Mouse (Mus musculus) embryonic fibroblast, embryonic 13.5 days (primary cell): ENCODE data around the gene Cacnb2. TPM values are rescaled to one million over a fixed set of nuclear protein-coding genes. Genes with fewer than 3 reads are reported as not detected.

Source experiments
- H3K27ac ChIP-seq: 2 replicates; pipeline ENCODE4 v1.5.1; 2012; ENCODE audit warnings: low read length, control low read depth, inconsistent platforms; ENCODE audit not compliant: insufficient read depth
- H3K4me1 ChIP-seq: 2 replicates; pipeline ENCODE4 v1.6.1; 2011; ENCODE audit warnings: low read length; ENCODE audit not compliant: control insufficient read depth, insufficient read depth
- H3K4me3 ChIP-seq: 2 replicates; pipeline ENCODE4 v1.5.1; 2011; ENCODE audit warnings: mild to moderate bottlenecking, control low read depth, low read length; ENCODE audit not compliant: insufficient read depth
- CTCF ChIP-seq: IDR thresholded peaks from 2 replicates; pipeline ENCODE4 v1.5.1; 2011; ENCODE audit warnings: mild to moderate bottlenecking, control low read depth, low read length, moderate library complexity, borderline replicate concordance; ENCODE audit not compliant: insufficient read depth
- POLR2A ChIP-seq: IDR thresholded peaks from 2 replicates; pipeline ENCODE4 v1.6.1; 2011; ENCODE audit warnings: low read depth, mild to moderate bottlenecking, control low read depth, low read length, moderate library complexity
- polyA plus RNA-seq: library from polyadenylated mRNA; stranded (reverse); fragments of >200 nt; gene quantifications from 2 replicates; pipeline ENCODE4 v1.2.4, GENCODE M21; 2011; ENCODE audit warnings: low read depth; ENCODE audit not compliant: missing spikeins, insufficient read length

The Cacnb2 gene
- polyA plus RNA-seq, 1 experiment: 5.1 TPM

DNA sequence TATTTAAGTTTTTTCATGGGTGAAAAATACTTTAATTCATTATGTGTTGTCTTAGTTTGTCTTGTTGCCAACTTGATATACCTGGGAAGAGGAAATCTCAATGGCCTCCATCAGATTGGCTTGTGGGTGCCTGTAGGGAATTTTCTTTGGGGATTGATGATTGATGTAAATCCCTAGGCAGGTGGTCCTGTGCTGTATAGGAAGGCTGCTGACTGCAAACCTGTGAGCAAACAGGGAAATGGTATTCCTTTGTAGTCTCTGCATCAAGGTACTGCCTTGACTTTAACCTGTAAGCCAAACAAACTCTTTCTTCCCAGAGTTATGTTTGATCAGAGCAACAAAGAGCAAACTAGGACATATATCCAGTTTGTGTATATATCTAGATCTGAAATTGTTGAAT, 276.1 kb downstream of the Cacnb2 start:
- TF ChIP-seq POLR2A (no peak), CTCF (no peak)
- Histone ChIP-seq H3K4me1 (no peaks in the 10 kb centered on the region; the same call in 1 of the 2 replicates), H3K27ac (no peak overlapping the region), H3K4me3 (no peak overlapping the region)

DNA sequence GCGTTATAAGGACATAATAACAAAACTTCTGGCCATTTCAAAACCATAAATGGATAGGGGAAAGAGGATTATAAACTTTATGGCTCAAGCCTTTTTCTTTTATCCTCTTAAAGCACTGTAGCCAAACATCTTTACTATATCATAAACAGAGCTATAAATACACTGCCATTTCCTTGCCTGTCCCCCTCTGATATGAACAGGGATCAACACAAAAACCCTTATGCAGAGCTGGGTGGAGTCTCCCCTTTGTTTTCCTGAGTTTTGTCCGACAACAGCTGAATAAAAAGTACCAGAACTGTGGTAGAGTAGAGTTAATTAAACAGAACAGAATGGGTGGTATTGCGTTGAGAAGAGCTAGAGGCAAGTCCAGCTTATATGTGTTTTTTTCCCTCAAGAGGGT, 280.6 kb downstream of the Cacnb2 start:
- H3K4me3 ChIP-seq: no peak overlapping the region
- no peak overlapping the region for H3K27ac ChIP-seq
- no peaks in the 10 kb centered on the region for H3K4me1 ChIP-seq
- TF ChIP-seq CTCF: no peak
- no peak for TF ChIP-seq POLR2A

DNA sequence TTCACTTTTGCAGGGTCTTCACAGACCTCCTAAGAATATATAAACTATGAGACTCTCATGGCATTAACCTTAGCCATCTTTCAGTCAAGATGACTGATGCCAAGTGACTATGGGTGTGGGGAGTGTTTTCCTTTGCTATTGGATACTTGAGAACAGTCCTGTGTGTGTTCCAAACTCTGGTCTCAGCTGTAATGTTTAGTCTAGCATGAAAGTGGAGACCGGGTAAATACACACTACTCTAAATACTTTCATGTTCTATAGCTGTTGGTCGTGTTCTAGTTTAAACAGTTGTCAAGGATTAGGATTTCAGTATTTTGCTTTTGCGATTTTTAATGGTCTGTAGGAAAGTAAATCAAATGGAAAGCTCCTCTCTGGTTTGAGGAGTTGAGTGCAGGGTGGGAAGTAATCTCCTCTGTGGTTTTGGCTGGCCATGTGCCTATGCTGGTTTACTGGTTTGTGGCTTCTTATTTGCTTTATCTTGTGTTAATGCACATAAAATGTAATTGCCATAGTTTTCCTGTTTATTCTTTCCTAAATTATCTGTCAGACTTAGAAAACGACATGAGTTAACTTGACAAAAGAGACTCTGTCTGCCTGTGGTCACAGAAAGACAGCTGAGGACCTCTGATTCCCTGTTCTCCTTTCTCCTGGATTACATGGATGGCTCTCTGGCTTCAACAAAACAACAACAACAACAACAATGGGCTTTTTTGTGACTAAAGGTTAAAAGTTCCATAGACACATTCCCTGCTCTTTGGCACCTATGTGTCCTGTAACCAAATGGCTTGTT, 285.7 kb downstream of the Cacnb2 start:
- H3K27ac ChIP-seq: no peak overlapping the region

DNA sequence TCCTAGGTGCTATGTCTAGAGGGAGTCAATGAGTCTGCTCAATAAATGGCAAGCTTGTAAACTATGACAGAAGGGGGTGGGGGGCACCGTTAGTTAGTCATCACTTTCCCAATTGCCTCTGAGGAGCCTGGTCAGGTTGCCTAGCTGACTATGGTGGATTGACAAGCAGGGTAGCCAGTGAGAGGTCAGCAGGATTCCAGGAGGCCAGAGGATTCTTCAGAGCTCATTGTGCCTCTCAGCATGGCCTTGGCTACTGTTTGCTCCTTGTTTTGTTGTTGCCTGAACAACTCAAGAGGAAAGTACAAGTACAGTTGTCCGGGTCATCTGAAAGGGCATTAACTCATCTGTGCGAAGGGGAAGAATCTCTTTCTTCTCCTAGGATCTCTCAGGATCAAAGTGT, 300.9 kb downstream of the Cacnb2 start:
- Histone ChIP-seq H3K27ac (no peak overlapping the region), H3K4me1 (no peaks in the 10 kb centered on the region), H3K4me3 (no peak overlapping the region)
- TF ChIP-seq CTCF: no peak
- TF ChIP-seq POLR2A: no peak

More for the DNA sequence above, 285.7 kb downstream of the Cacnb2 start:
- H3K4me3 ChIP-seq: no peak overlapping the region
- no peak for TF ChIP-seq CTCF
- no peak for TF ChIP-seq POLR2A
- no peaks in the 10 kb centered on the region for H3K4me1 ChIP-seq

DNA sequence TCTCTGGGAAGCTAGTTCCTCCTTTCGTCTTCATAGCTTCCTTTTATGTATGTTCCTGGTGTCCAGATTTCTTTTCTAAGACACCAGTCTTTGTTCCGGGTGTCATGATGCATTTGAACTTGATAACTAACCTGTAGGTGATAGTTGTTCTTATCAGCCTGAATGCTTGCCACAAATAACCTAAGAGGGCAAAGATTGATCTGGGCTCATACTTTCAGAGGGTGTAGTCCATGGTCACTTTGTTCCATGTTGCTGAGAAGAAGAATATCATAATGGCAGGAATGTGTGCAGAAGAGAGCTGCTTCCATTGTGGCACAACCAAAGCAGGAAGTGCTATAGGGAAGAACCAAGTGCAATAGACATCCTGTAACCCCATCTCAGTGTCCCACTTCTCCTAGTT, 302.0 kb downstream of the Cacnb2 start:
- Histone ChIP-seq H3K27ac (no peak overlapping the region), H3K4me1 (no peaks in the 10 kb centered on the region), H3K4me3 (no peak overlapping the region)
- TF ChIP-seq CTCF: no peak
- no peak for TF ChIP-seq POLR2A

DNA sequence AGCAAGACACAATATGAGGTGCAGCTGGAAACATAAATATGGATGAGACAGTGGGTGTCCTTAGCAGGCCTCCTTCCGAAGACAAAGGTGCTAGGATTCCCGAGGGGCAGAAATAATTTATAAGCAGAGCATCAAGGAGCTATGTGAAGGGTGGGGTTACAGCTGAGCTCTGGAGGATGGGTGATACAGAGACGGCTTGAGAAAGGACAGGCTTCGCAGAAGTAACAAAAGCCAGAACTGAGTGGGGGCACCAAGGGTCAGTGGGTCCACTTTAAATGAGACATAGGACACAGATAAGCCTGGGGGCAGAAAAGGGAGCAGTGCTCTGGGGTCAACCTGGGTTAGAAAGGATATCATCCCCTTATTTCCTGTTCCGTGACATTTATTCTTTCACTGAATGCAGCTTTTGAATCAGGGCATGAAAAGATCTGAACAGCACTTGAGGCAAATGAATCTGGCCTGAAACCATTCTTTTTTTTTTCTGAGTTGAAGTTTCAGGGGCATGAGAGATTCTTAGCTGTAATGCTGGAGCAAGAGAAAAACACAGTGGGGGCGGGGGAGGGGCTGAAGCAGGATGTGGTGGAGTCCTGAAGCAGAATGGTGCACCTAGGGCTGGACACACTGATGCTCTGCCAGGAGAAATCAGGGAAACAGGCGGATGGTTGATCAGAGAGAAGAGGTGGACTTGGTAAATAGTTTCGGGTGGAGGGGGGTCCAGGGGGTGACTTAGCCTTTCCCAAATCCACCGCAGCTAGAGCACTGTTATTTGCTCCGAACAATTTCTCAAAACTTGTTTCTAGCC, 304.4 kb downstream of the Cacnb2 start:
- TF ChIP-seq POLR2A (no peak), CTCF (no peak)
- Histone ChIP-seq H3K4me3 (no peak overlapping the region), H3K27ac (no peak overlapping the region), H3K4me1 (no peaks in the 10 kb centered on the region)

DNA sequence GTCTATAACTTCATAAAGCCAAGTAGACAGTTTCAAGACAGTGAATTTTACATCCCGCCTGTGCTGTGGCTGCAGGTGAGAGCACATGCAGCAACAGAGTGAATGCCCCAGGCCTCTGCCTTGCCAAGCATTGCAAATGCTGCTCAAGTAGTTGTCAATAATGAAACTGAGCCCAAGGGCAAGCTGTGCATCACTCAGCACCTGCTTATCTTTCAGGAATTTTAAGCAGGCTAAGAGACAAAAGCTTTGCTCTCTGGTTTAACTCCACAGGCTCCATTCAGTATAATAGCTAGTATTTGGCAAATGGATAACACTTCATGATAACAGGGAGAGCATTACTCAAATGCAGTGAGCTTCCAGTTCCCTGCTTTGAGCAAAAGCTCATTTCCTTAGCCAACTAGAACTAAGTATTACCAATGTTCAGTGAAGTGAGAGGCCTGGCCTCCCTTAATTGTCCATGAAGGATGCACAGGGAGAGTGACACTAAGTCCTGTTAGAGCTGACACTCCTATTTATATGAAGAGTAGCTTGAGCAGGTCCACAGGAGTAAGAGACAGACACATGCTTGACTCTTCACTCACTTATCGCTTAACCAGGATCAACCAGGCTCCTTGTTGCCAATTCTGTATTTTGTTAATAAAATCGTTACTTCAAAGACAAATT, 314.8 kb downstream of the Cacnb2 start:
- no peak for TF ChIP-seq CTCF
- TF ChIP-seq POLR2A: no peak
- Histone ChIP-seq H3K4me3 (no peak overlapping the region), H3K4me1 (no peaks in the 10 kb centered on the region), H3K27ac (no peak overlapping the region)

DNA sequence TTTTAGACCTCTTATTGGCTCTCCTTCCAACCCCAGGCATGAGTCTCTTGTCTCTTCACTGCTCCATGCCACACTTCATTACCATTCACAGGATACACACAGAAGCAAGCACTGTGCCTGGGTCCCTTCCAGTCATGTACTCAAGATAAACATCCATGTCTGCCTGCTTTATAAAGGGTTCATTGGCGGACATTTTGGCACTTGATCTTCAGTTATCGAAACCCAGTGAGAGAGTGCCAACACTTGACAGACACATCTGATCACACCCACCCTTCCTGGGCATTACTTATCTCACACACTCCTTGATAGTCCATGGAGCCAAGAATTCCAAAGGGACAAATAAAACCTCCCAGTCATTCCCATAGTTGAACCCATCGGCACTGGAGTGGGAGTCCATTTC, 327.0 kb downstream of the Cacnb2 start:
- no peaks in the 10 kb centered on the region for H3K4me1 ChIP-seq
- H3K4me3 ChIP-seq: no peak overlapping the region
- TF ChIP-seq POLR2A (no peak), CTCF (no peak)
- no peak overlapping the region for H3K27ac ChIP-seq

DNA sequence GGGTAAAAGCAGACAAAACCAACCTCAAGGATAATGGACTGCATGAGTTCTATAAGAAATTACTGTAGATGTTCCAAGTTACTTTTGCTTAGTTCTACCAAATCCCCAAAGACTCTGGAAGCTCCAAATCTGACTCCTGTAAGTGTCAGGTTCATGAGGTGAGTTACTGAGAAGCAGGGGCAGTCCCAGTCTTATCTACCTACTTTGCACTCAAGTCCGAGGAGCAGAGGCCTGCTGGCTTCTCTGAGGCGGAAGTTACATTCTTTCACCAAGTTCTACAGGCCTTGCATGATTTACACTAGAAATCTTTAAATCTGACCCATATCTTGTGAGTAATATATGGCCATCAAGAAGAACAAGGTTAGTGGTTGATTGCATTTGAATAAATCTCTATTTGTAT, 329.1 kb downstream of the Cacnb2 start:
- TF ChIP-seq POLR2A: no peak
- no peak for TF ChIP-seq CTCF
- Histone ChIP-seq H3K27ac (no peak overlapping the region), H3K4me1 (no peaks in the 10 kb centered on the region), H3K4me3 (no peak overlapping the region)

DNA sequence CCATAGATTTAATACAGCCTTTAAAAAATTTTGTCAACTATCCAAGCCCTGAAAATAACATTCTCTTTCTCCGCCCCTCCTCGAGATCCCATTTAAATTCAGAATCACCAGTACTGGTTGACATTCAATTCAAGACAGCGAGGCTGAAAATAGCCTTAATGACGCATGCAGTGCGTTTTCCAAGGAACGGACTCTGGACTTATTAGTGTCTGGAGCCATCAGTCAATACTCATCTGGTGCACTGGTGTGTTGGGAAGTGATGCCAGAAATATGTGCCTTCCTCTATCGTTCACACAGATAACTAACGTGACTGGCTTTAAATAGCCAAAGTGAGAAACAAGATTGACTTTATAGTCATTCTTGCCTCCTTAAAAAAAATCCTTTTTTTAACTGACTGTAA, 333.6 kb downstream of the Cacnb2 start:
- Histone ChIP-seq H3K27ac (no peak overlapping the region), H3K4me3 (no peak overlapping the region), H3K4me1 (no peaks in the 10 kb centered on the region; the same call in 1 of the 2 replicates)
- TF ChIP-seq CTCF (no peak), POLR2A (no peak)
